Mouse (Mus musculus) midbrain, embryonic 11.5 days (tissue): ENCODE data around the gene Cpne5. TPM values are rescaled to one million over a fixed set of nuclear protein-coding genes. Genes with fewer than 3 reads are reported as not detected.
"Not testable (repeated sequence)": the region's sequence is repeated elsewhere in the genome, so short reads cannot be mapped to it uniquely, and the experiment has no call there.

ENCODE experiments used
- ATAC-seq: fragments of 200-750 bp; cut with Nextera tagmentation; 2 replicates; pipeline ENCODE4 v1.8.0; 2017; ENCODE audit warnings: moderate TSS enrichment, moderate library complexity; ENCODE audit not compliant: low FRiP score
- DNase-seq: peaks from one replicate; pipeline ENCODE4 v3.0.0; 2015; ENCODE audit warnings: low spot score; ENCODE audit errors: missing footprints
- H3K27ac ChIP-seq: fragments of 300-500 bp; sonication (generic); 2 replicates; pipeline ENCODE4 v1.5.1; 2014; ENCODE audit warnings: low read depth, low read length
- H3K27me3 ChIP-seq: fragments of 300-500 bp; sonication (generic); 2 replicates; pipeline ENCODE4 v1.6.1; 2014; ENCODE audit warnings: mild to moderate bottlenecking, low read length, moderate library complexity, mixed read lengths; ENCODE audit not compliant: control insufficient read depth, insufficient read depth
- H3K36me3 ChIP-seq: fragments of 300-500 bp; sonication (generic); 2 replicates; pipeline ENCODE4 v1.6.1; 2014; ENCODE audit warnings: mild to moderate bottlenecking, low read length, moderate library complexity, mixed read lengths; ENCODE audit not compliant: control insufficient read depth, insufficient read depth
- H3K4me1 ChIP-seq: fragments of 300-500 bp; sonication (generic); 2 replicates; pipeline ENCODE4 v1.6.1; 2014; ENCODE audit warnings: low read length; ENCODE audit not compliant: control insufficient read depth, insufficient read depth
- H3K4me2 ChIP-seq: fragments of 300-500 bp; sonication (generic); 2 replicates; pipeline ENCODE4 v1.6.1; 2014; ENCODE audit warnings: mild to moderate bottlenecking, moderate library complexity
- H3K4me3 ChIP-seq: fragments of 300-500 bp; sonication (generic); 2 replicates; pipeline ENCODE4 v1.5.1; 2014; ENCODE audit warnings: low read depth, low read length
- H3K9ac ChIP-seq: fragments of 300-500 bp; sonication (generic); 2 replicates; pipeline ENCODE4 v1.6.1; 2014; ENCODE audit warnings: low read length
- H3K9me3 ChIP-seq: fragments of 300-500 bp; sonication (generic); 2 replicates; pipeline ENCODE4 v1.6.1; 2016; ENCODE audit warnings: low read length; ENCODE audit not compliant: control insufficient read depth
- WGBS: fragments of 180-500 bp; shearing (Covaris S2); extraction: QIAGEN DNeasy Blood & Tissue Kit; methylation state at CpG from one replicate; pipeline ENCODE4 v1.1.7; 2014; 5-methylcytosine and 5-hydroxymethylcytosine counted together
- polyA plus RNA-seq: library from polyadenylated mRNA; unstranded; fragments of >200 nt; fragmentation: Nextera tagmentation; extraction: Ambion mirVana; gene quantifications from 2 replicates; pipeline ENCODE4 v1.2.1, GENCODE M21; 2014

Gene Cpne5
- polyA plus RNA-seq, 1 experiment from 2014 or later, result 7.4 TPM

DNA sequence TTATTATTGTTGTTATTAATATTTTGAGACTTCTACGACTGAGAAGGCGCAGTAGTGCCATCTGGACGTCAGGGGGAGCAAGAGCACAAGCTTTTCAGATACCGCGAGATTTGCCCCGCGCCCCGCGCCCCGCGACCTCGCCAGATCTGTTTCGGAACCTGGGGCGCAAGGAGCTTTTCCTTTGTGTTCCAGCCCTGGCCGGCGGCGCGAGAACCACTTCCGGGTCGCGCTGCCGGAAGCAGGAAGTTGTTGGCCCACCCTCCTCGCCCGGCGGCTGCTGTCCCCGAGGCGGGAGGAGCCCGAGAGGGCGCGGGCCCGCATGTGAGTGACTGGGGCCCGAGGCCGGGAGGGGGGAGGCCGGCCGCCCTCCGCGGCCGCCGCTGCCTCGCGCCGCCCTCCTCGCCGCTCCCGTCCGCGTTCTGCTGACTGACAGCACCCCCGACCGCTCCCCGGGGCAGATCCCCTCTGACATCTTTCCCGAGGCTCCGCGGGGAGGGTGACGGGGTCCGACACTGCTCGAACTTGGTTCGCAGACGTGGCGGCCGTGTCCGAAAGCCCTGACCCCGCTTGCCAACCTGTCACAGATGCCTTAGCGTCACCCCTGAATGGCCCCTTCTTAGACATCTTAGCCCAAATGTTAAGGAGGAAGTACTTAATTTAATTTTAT is 30.8 kb upstream of the Cpne5 start, which contains the start of gene BC004004:
TSS of gene BC004004 (plus strand) at position 107 of the 667 bp plus-strand sequence.
- peaks cover 15% of the 10 kb centered on the region for H3K4me1 ChIP-seq
- ATAC-seq (peak; percentile 93), DNase-seq (peak; percentile 99)
- no peaks in the 10 kb centered on the region for H3K9me3 ChIP-seq
- under 1% methylated on average over 59 of the region's 63 CpGs for WGBS
- H3K36me3 ChIP-seq, result no peaks in the 10 kb centered on the region
- H3K27ac ChIP-seq, result peak within 1 kb of the TSS; percentile 82
- peak within 1 kb of the TSS; percentile 80 for H3K4me2 ChIP-seq
- peak within 1 kb of the TSS; percentile 87 for H3K4me3 ChIP-seq
- no peaks in the 10 kb centered on the region for H3K27me3 ChIP-seq
- H3K9ac ChIP-seq, result peak within 1 kb of the TSS; percentile 94

DNA sequence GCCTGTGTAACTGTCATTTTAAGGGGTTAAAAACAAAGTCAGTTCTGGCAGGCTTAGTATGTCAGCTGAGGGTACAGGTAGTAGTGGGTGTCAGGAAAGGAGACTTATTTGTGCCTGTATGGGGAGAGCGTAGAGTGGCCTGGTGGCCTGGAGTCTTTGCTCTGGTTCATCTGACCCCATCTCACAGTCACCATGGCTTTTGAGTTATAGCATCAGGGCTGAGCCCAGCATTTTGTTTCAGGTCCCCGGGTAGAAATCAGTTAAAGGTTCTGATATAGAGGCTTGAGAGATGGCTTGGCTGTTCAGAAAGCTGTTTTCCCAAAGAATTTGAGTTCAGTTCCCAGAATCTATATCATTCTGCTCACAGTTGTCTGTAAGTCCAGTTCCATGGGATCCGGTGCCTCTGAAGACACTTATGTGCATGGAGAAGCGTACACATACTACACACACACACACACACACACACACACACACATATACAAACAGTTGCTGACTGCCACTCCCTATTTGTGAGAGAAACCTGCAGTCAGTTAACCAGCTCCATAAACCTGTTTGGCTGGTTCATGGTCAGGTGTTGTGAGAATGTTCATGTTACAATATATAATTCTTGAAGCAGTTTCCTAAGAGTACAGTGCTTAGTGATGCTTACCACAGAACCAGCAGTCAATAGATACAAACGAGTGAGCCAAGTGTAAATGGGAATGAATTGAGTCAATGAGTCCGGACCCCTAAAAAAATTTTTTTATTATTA is 30.1 kb upstream of the Cpne5 start:
- no peak for DNase-seq
- H3K4me1 ChIP-seq, result peaks cover 16% of the 10 kb centered on the region
- peak overlapping the region; percentile 57 for H3K9ac ChIP-seq
- H3K4me3 ChIP-seq, result peak overlapping the region; percentile 87
- H3K27ac ChIP-seq, result peak overlapping the region; percentile 11; the same call in 1 of the 2 replicates
- no peaks in the 10 kb centered on the region for H3K27me3 ChIP-seq
- H3K4me2 ChIP-seq, result peak overlapping the region; percentile 80
- no peaks in the 10 kb centered on the region for H3K36me3 ChIP-seq
- H3K9me3 ChIP-seq, result no peaks in the 10 kb centered on the region
- WGBS, result 64% methylated on average over 6 of the region's 6 CpGs
- ATAC-seq, result peak; percentile 39

DNA sequence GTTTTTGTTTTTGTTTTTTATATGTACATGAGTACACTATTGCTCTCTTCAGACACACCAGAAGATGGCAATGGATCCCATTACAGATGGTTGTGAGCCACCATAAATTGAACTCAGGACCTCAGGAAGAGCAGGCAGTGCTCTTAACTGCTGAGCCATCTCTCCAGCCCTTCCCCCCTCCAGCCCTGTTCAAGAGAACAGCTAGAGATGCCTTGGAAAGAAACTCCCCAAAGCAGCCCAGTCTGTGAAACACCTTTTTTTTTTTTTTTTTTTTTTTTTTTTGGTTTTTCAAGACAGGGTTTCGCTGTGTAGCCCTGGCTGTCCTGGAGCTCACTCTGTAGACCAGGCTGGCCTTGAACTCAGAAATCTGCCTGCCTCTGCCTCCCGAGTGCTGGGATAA is 29.1 kb upstream of the Cpne5 start:
- ATAC-seq, DNase-seq, H3K36me3 ChIP-seq, H3K27ac ChIP-seq, H3K4me3 ChIP-seq, H3K9ac ChIP-seq, H3K4me2 ChIP-seq, H3K9me3 ChIP-seq, H3K27me3 ChIP-seq: not testable (repeated sequence)
- 84% methylated on average over 2 of the region's 2 CpGs for WGBS
- peaks cover 25% of the 10 kb centered on the region for H3K4me1 ChIP-seq

DNA sequence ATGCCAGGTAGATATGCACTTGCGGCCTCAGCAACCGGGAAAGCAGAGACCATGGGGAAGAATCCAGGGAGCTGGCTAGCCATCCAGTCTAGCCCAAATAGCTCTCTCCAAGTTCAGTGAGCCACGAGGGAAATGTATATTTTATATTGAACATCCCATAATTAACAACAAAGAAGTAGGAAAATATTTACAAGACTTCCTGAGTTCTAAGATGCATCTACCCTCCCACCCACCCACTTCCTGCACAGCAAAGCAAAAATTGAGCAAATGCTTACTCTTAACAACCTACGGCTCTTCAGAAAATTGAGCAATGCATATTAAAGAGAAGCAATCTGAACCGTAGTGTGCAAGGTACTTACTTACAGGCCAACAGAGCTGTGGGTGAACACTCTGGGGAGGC is 26.8 kb upstream of the Cpne5 start:
- Histone ChIP-seq H3K4me1 (peaks cover 23% of the 10 kb centered on the region), H3K4me3 (no peak overlapping the region), H3K27me3 (no peaks in the 10 kb centered on the region), H3K27ac (no peak overlapping the region), H3K36me3 (peaks cover 3% of the 10 kb centered on the region; the same call in 1 of the 2 replicates), H3K9me3 (no peaks in the 10 kb centered on the region), H3K4me2 (peak overlapping the region; percentile 74), H3K9ac (peak overlapping the region; percentile 89; the same call in 1 of the 2 replicates)
- DNase-seq, result no peak
- WGBS, result 91% methylated on average over 5 of the region's 5 CpGs
- ATAC-seq, result no peak

DNA sequence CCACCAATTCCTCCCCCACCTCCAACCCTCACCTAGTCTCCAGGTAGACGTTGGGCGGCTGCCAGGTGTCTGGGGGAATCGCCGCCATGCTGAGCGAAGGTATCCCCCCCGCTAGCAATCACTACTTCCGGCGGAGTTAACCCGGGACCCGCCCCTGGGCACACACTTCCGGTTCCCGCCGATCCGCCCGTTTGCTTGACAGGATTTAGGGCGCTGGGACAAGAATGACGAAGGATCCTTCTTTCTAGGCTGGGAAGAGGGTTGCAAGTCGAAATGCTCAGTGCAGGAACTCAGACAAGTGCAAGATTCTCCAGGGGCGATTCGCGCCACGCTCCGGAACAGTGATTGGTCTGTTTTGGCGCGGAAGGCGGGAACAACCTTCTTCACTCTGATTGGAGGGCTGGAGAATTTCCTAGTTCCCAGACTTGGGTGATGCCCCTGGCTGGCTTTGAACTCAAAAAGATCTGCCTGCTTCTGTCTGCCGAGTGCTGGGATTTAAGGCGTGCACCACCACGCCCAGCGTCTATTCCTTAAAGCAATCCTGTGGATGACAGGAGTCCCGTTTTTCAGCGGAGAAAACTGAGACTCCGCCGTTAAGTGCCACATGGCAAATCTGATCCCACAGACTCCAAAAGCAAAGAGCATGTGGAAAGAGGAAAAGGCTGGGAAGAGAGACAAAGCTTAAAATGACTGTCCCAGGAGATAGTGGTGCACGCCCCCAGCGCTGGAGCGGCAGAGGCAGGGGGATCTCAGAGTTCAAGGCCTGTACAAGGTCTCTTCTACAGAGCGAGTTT is 26.1 kb upstream of the Cpne5 start, which contains the start of gene Ppil1:
TSS of gene Ppil1 (minus strand) at position 347 of the 794 bp plus-strand sequence.
- Histone ChIP-seq H3K4me3 (peak within 1 kb of the TSS; percentile 94), H3K9ac (peak within 1 kb of the TSS; percentile 89), H3K4me1 (peaks cover 20% of the 10 kb centered on the region), H3K4me2 (peak within 1 kb of the TSS; percentile 74), H3K9me3 (no peaks in the 10 kb centered on the region), H3K27me3 (no peaks in the 10 kb centered on the region), H3K27ac (peak within 1 kb of the TSS; percentile 98), H3K36me3 (peaks cover 3% of the 10 kb centered on the region; the same call in 1 of the 2 replicates)
- WGBS, result 8% methylated on average over 38 of the region's 38 CpGs
- DNase-seq (peak; percentile 98), ATAC-seq (peak; percentile 74)

DNA sequence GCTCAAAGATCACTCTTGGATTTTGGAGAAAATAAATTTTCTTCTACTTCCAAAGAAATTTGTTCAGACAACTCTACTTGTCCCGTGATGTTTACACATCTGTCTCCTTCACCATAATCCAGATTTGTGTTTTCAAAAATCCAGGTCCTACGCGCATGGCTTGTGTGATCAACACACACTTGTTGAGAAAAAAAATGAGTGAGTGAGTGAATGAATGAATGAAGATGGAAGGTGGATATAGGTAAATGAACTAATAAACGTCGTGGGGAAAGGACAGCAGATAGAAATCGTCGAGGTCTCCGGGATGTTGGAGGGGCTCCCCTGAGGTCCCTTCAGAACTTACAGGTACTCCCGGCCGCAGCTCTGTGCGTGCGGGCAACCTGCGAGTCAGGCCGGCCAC is 25.4 kb upstream of the Cpne5 start:
- Histone ChIP-seq H3K4me1 (peaks cover 20% of the 10 kb centered on the region), H3K9me3 (no peaks in the 10 kb centered on the region), H3K4me3 (peak overlapping the region; percentile 94), H3K9ac (peak overlapping the region; percentile 89), H3K36me3 (peaks cover 6% of the 10 kb centered on the region), H3K27ac (peak overlapping the region; percentile 98), H3K27me3 (no peaks in the 10 kb centered on the region), H3K4me2 (peak overlapping the region; percentile 74)
- no peak for DNase-seq
- peak; percentile 48; the same call in 1 of the 2 replicates for ATAC-seq
- under 1% methylated on average over 14 of the region's 14 CpGs for WGBS

DNA sequence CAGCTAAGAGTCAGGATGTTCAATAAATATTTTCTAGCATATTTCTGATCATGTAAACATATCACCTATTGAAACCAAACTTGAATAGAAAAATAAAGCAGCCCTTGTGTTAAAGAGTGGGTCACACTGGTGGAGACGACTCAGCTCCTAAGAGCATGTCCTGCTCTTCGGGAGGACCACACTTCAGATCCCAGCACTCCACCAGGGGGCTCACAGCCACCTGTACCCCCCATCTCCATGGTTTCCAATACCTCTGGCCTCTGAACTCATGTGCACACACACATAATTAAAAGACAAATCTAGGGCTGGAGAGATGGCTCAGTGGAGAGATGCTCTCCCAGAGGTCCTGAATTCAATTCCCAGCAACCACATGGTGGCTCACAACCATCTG is 24.3 kb upstream of the Cpne5 start:
- Histone ChIP-seq H3K4me1 (peaks cover 17% of the 10 kb centered on the region), H3K27me3 (no peaks in the 10 kb centered on the region), H3K9me3 (no peaks in the 10 kb centered on the region), H3K36me3 (peaks cover 14% of the 10 kb centered on the region), H3K9ac (no peak overlapping the region), H3K4me2 (peak overlapping the region; percentile 74), H3K4me3 (no peak overlapping the region), H3K27ac (no peak overlapping the region)
- WGBS, result 69% methylated on average over 2 of the region's 2 CpGs
- no peak for ATAC-seq
- no peak for DNase-seq

DNA sequence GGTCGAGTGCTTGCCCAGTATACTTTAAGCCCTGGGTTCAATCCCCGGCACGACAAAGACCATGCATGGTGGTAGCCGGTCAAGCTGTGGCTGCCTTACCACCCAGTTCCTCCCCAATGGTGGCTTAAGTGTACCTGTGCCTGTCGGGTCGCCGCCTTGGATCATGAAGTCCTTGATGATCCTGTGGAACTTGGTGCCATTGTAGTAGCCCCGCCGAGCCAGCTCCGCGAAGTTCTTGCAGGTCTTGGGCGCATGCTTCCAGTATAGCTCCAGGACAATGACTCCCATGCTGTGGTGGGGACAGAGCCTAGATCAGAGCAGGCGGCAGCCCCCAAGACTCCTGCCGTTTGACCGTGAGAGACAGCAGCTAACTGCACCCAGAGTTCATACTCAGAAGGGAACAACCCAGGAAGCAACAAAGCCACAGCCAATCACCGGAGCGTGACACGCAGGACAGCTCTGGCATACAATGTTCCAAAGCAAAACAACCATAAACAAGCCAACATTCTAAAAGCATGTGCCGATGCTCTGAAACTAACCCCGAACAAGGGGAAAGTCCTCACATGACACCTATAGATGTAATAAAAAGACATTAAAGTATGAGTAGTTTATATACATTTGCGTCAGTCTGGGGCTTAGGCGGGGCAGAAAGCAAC is 23.8 kb upstream of the Cpne5 start:
- Histone ChIP-seq H3K36me3 (peaks cover 14% of the 10 kb centered on the region), H3K4me1 (peaks cover 17% of the 10 kb centered on the region), H3K27me3 (no peaks in the 10 kb centered on the region), H3K9me3 (no peaks in the 10 kb centered on the region), H3K4me3 (no peak overlapping the region), H3K27ac (no peak overlapping the region), H3K9ac (no peak overlapping the region), H3K4me2 (no peak overlapping the region)
- DNase-seq (no peak), ATAC-seq (no peak)
- WGBS, result 93% methylated on average over 22 of the region's 22 CpGs
